Mouse (Mus musculus) spleen, adult 2 months (tissue): ENCODE data around the gene Rapsn.

Source experiments
- CTCF ChIP-seq: fragments of 200-500 bp; IDR thresholded peaks from 2 replicates; pipeline ENCODE4 v1.5.1; 2011; ENCODE audit warnings: mild to moderate bottlenecking, inconsistent platforms; ENCODE audit not compliant: insufficient read depth, insufficient read length, insufficient replicate concordance; ENCODE audit errors: extremely low read depth
- POLR2A ChIP-seq: fragments of 200-500 bp; IDR thresholded peaks from 2 replicates; pipeline ENCODE4 v1.6.1; 2011; ENCODE audit warnings: low read depth, low read length, inconsistent platforms

GRCm38 (mm10) chr2:91065544-91065943 is 30.1 kb downstream of the Rapsn start:
- no peak for TF ChIP-seq POLR2A
- peak; percentile 73; the same call in 1 of the 2 replicates for TF ChIP-seq CTCF
